Mouse (Mus musculus): Measurements from ENCODE around the gene Ephb6.

Ephb6 gene

DNA sequence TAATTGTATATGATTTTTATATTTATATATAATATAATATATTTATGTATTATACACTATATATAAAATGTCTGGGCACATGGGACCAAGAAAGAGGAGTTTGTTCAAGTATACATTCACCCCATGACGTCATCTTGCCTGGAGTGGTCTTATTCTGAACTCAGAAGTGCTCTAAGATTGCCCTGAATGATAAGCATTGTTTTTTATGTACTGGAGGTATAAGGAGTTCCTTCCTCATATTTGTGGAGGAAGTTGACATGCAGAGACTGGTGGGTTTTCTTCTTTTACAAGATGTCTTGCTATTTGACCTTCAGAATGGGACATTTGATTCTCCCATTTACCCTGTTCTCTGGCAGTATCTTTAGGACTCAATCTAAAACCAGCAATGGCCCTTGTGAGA lies 22.9 kb downstream of the Ephb6 start:
- no peak for DNase-seq

DNA sequence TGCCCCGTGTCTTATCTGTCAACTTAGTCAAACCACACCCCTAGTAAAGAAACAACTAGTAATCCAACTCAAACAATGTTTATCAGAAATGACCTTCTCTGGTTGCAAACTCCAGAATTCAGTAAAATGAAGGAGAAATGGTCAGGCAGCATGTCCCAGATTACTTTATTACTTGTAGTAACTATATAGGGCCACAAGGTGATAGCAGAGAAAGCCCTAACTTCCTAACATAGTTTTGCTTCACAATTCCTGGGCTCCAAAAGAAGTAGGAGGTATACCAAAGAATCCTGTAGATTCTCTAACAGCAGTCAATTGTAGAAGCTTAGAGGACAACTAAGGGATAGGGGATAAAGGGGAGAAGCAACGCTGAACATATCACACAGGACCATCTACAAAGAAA lies 25.5 kb downstream of the Ephb6 start:
- DNase-seq = no peak

DNA sequence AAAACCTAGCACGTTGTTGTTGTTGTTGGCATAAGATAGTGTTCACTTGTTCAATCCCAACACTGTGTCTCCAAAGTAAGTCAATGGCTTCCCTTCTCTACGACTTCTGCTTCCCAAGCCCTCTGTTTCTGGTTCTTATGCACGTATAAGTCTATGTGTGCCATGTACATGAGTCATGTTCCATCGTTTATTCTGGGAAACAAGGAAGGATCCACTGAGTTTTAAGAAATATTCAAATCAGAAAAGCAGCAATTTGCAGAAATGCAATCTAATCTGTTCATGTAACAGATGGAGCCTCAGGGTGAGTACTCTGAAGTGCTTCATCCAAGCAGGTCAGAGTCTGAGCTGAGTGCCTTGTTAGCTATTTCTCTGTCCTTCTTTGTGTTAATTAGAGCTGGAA lies 26.3 kb downstream of the Ephb6 start:
- DNase-seq = no peak

DNA sequence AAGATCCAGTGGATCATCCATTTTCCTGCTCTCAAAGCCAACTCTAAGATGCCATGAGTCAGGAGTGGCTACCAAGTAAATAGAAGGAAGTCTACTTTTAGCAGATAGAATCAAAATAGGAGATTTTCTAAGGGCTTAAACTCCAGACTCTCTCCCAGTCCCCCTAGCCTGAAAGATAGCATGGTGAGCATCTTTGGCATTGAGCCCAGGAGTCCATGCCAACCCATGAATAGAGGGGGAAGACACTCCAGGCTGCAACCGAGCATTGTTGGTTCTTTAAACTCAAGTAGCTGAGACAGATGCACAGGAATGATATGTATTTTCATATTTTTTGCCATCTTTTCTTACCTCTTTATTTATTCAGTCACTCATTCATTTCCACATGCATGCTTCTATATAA lies 29.9 kb downstream of the Ephb6 start:
- DNase-seq = no peak

DNA sequence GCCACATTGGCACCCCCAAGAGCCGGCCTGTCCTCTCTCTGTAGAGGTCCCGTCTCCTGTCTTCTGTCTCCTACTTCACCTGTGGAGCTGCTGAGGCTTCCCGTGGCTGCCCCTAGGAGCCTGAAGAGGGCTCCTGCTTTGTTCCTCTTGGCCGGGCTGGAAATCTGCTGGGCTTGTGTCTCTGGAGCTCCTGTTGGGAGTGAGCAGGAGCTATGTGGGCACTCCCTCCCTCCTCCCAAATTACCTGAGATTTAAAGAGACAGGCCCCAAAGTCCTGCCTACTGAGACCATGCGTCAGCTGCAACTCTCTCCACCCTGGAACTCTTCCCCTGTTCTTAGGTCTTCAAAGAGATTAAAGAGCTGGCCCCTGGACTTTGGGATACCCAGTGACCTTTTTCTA lies 30.9 kb downstream of the Ephb6 start, which contains the start of gene Trpv6:
Trpv6 (minus strand) TSS at position 228 of the 400 bp plus-strand sequence.
- peak in 1 of 2 experiments; percentile 19 for DNase-seq

- no peak for DNase-seq
These were observed 32.1 kb downstream of the Ephb6 start for GRCm38 (mm10) chr6:41637393-41637792.

- no peak for DNase-seq
These were observed 32.7 kb downstream of the Ephb6 start for GRCm38 (mm10) chr6:41637927-41638506.

DNA sequence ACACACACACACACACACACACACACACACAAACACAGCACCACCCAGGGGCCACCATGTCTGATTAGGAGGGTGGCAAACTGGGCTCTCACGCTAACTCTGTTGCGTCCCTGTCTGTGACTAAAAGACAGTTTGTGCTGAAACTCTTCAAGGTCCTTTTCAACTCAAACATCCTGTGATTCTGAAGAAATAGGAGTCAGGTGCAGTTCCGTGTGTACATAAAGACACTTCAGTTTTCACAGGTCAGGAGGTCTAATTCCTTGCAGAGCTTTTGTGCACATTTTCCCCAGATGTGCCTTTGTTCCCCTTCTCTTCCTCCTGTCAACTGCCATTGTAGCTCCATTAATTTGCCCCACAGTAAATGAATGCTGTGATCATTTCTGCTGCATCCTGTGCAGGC lies 35.2 kb downstream of the Ephb6 start:
- no peak for DNase-seq

- no peak for DNase-seq
These were observed 36.0 kb downstream of the Ephb6 start for GRCm38 (mm10) chr6:41641173-41641866.

DNA sequence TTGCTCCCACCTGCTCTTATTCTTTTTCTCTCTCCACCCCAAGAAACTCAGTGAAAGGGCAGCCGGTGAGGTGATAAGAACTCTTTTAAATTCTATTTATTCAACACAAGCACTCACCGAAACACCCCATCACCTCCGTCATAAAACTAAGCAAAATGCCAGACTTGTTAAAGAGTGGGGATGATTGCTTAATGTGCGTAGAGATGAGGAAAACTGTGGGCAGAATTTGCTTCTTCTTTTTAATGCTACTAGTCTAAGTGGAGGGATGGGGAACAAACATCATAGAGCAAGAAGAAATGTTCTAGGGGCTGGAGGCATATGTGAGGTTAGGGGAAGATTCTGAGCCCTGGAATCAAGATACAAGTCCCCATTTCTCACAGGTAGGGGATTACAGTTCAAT lies 37.5 kb downstream of the Ephb6 start:
- no peak for DNase-seq

DNA sequence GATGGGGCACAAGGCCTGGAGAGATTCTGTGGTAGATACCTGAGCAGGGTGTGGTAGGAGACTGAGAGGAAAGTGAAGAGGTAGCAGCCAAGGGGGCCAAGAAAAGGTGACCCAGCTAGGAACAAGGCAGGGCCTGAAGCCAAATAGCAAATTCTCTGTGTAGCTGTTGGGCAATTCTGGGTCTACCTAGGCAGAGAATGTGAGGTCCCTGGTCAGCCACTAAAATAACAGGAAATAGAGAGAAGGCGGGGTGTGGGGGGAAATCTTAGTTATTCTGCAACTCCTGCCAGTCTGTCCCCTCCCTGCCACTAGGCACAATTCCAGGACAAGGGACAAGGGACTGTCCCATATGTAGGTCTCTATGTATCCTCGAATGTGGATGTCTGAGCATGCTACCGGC lies 37.9 kb downstream of the Ephb6 start:
- DNase-seq = no peak

DNA sequence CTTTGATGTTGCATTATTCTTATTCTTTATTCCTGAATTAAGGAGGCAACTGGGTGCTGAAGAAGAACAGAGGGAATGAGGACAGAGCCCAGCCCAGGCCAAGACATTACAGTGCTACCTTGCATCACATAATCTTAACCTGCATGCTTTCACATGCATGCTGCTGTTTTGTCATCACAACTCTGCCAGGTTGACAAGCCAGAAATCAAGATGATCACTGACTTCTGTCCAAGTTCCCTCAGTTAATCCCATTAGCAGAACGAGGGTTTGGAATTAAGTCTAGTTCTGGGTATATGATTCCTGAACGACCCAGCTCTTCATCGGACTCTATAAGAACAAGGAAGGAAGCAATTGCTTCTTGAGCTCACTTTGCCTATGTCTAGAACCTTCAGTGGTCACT lies 40.9 kb downstream of the Ephb6 start:
- DNase-seq = no peak

DNA sequence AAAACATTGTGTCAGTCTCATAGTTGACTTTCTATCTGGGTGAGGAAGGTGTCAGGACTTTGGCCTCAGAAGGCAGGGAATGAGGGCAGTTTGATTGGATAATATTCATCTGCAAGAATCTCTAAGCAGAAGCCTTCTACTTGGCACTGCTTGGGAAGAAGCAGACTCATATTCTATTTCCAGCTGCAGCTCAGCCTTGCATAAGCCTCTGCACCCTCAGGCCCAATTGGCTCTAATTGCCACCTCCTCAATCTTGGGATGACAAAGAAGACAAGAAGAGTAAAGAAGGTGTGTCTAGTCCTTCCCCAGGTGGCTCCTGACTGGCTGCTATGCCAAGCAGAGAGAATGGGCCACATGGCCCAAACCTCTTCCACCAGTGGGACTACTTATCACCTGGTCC lies 41.4 kb downstream of the Ephb6 start:
- no peak for DNase-seq

DNA sequence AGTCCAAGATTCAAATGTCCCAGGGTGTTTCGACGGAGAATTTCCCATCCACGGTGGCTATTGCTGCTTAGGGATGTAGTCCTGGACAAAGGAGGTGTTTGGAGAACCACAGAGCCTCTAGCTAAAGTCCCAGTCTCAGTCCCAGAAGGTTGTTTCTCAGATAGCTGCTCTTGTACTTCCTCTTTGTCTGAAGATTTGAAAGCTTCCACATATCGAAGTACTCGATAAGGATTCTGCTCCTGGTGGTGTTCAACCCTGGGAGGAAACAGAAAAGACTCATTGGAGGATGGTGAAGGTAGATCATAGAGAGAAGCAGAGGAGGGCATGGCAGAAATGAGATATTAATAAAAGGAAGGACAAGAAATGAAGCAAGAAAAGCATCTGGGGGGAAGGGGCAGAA lies 47.9 kb downstream of the Ephb6 start:
- no peak for DNase-seq

DNA sequence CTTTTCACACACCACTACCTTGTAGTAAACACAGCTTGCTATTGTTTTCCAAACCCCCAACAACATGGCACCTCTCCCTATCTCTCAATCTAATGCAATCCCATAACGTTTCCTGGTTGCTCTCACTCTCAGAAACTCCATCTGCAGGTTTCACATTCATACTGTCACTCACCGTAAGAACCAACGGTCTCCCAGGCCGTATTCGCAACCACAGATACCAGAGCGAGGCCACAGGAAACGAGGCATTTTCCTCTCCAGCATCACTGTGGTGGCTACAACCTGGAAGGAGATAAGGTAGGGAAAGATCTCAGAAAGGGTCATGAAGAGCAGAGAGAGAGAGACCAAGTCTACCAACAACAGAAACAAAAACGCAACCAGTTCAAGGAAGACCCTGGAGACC lies 49.4 kb downstream of the Ephb6 start:
- DNase-seq = no peak

- no peak for DNase-seq
These were observed 53.2 kb downstream of the Ephb6 start for GRCm38 (mm10) chr6:41658487-41658886.

DNA sequence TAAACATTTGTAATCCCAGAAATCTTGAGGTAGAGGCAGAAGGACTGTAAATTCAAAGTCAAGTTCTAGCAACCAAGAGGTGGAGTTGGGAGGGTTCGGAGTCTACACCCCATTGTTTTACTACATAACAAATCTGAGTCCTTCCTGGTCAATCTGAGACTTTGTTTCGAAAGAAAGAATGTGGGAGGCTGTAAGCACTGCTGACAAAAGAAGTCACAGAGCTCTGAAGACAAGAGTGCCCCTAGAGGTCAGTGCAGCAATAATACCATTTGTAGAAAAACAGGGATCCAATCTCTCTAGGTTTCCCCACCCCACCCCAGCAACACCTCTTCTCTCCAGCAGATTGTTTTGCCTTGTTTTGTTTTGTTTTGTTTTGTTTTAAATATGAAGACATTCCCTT lies 57.0 kb downstream of the Ephb6 start:
- DNase-seq = peak in 1 of 2 experiments; percentile 10

All from kidney, postnatal 4 days (tissue).